Mouse (Mus musculus): ENCODE measurements around the gene Adamts17. TPM values are rescaled to one million over a fixed set of nuclear protein-coding genes. Genes with fewer than 3 reads are reported as not detected.

The Adamts17 gene
- polyA plus RNA-seq, 2 experiments from 2014 or later, result 0.14 to 0.21 TPM

DNA sequence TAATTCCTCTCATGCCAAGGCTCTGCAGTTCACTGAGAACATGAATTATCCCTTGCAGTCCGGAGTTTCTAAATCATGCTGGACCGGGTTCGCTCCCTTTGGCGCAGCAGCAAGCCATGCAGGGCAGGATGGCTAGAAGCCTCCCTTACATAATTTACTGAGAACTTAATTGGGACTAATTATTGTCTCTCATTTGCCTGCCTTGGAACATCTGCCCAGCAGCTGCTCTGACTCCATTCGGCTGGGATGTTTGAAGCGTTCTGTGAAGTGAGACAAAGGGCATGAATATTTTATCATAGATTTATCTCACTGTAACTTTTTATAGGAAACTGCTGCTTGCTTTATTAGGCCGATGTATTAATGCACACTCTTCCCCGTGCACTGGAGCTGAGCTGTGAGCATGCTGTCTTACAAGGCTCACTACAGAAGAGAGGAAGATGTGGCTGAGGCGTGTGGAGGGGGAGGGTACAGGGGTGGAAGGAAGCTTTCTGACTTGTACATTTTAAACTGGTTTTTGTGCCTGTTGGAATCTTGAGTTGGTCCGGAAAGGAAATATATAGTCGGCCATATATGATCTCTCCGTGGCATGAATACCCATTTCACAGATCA, 271.1 kb downstream of the Adamts17 start:
- no peak for ATAC-seq

DNA sequence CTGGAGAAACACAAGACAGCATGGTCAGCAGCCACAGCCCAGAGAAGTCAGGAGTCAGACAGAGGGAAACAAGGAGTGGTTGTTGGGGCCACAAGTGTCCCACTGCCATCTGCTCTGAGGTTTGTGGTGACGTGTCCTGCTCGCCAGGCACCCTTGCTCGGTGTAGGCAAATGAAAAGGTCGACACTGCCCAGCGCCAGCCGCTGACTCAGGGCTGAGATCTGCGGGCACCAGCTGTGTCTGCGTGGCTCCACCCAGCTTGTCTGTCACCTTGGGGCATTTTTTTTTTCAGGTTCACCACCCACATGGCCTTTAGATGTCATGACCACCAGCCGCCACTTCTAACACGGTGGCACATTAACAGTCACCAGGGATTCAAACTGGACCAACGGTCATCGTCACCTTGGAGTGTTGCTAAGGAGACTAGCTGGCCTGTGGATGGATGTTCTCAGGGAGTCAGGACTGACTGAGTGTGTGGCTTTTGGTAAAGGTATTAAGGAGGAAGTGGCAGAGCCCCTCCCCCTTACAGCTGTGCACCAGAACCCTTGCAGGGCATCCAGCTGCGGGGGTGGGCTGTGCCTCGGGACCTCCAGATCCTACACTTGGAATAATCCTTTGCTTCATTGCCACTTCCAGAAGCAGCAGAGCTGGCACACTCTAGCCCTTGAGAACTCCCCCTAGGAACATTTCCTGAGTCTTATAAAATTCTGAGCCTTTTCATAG, 273.1 kb downstream of the Adamts17 start:
- no peak for ATAC-seq

DNA sequence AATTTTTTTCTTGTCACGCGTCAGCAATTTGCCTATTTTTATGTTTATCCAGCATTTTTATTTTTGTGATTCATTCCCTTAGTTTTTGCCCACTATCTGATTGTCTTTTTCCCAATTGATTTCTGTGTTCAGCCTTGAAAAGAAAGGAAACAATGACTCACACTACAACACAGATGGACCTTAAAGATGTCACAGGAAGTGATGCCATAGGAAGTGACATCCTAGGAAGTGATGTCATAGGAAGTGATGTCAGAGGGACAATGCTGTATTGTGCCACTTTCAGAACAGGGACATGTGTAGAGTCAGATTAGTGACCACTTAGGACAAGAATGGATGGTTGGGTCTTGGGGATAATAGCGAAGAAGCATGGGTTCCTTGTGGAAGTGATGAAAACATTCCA, 274.5 kb downstream of the Adamts17 start:
- no peak for ATAC-seq

DNA sequence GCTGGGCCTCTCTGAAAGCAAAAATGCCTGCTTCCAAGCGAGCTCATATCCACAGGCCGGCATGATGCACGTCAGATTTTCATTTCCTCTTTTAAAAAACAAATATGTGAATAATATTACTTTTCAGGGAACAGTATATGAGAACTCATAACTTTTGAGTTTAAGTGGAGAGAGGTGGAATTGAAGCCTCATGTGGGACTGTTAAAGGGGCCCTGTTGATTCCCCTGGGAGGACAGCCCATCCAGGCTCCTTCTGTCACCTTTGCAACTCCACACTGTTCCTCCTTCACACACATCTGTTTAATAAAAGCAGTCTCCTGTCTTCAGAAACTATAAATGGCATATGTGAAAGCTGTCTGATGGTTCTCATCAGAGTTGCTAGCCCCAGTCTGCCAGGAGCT, 275.5 kb downstream of the Adamts17 start:
- ATAC-seq, result no peak

DNA sequence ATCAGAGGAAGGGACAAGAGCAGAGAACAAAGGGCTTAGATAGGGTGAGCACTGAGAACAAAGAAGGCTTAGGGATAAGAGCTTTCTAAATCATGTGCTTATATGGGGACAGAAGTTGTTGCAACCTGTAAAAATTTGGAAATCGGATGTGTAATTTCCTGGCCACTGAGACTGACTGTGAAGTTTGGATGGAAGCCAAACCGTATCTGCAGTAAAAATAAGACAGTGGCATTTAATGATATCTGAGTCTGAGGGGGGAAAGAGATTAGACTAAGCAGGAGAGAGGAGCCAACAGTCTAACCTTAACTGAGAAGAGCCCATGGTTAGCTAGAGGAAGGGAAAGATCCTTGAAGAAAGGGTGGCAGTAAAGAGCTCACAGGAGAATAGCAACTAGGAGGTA, 295.6 kb downstream of the Adamts17 start:
- no peak for ATAC-seq

DNA sequence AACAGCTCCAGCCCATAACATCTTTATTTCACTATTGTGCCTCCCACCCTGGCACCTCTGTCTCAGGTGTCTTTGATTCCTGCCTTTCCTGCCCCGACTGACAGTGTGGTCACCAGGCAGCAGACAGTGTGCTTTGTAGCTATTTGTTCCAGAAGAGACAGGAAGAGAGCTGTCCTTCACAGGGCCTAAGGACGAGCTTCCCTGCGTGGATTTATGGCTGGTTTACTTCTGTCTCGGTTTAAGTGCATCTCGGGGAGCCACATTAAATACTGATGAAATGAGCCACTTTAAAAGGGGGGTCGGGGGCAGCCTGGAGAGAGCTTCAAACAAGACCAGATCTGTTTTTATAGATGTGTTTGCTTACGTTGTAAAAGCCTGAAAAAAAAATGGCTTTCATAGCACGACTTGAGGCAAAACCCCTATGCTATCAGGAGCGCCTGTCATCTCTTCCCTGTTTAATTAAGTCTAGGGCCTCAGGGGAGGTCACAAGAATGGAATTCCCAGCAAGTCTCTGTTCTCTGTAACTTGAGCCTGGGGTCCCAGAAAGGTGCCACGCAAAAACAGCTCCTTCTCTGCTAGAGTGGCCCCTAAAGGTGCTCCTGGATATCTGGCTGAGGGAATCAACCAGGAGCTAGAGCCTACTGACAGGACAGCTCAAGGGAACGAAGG, 302.9 kb downstream of the Adamts17 start:
- no peak for ATAC-seq

DNA sequence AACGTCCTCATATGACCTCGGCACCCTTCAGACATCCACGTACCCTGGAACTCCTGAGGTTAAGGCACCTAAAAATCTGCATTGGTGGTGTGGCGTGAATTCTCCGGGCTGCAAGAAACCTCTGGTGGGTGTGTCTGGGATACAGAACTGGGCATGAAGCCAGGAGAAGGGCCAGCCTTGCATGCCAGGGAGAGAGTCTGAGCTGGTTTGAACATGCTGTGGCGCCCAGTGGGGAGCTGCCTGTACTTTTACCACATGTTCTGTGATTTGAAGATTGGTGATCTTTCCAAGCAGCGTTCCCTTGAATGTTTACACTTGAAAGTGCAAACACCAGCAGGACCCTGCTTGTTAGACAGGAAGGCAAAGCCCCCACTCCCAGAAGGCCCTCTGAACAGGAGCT, 306.2 kb downstream of the Adamts17 start:
- no peak for ATAC-seq

DNA sequence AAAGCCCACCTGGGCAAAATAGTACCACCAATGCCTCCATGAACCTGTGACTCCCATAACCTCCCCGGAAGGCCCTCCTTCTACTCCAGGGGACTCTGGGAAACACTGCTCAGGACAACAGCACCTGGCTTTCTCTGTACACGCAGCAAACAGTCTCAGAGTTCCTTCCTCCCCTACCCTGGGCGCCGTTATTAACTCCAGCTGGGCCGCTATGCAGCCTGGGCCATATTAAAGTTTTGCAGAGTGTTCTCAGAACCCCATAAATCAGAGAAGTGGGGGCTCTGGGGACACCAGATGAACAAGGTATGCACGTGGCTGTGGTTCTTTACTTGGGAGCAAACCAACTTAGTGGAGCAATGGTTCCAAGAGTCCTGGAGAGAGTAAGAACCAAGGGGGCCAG, 306.6 kb downstream of the Adamts17 start:
- ATAC-seq, result no peak

DNA sequence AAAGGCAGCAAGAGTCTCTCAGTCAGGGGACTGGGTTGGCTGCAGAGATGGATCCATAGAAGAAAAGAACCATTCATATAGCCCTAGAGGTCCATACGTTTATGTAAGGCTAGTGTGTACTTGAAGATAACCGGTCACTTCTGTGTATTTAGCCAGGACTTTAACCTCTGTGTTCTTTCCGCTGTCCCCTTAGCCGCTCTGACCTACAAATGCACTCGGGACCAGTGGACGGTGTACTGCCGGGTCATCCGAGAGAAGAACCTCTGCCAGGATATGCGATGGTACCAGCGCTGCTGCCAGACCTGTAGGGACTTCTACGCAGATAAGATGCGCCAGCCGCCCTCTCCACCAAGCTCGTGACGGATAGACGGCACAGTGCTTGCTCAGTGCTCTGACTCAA, 310.2 kb downstream of the Adamts17 start:
- no peak for ATAC-seq

DNA sequence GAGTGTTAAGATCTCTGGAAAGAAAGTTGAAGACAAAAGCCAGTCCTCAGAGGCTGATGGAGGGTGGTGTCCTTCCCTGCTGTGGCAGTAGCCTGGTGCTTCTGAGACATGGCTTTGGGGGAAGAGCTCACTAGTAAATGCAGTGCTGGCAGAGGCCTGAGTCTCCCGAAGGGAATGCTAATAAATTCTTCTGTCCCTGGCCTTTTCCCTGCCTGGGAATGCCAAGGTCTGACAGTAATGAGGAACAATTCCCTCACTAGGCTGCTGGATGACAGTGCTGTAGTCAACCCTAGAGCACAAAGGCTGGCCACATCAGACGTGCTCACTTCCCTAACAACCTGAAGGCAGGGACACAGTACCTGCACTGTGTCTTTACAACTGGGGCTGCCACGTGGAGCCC, 313.1 kb downstream of the Adamts17 start:
- ATAC-seq, result no peak

DNA sequence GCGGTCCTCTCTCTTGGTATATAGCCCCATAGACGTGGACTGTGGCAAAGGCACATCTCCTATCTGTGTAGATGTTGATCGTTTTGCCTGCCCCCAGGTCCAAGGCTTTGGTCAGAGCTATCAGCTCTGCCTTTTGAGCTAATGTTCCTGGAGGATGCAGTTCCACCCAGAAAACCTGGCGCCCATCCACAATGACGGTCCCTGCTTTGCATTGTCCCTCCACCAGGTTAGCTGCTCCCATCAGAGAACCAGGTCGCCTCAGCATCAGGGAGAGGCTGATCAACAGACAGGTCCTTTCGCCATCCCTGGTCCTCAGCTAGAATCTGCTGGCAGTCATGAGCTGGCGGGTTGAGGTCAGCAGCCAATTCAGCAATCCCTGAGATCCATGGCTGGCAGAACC, 322.6 kb downstream of the Adamts17 start:
- ATAC-seq, result no peak

DNA sequence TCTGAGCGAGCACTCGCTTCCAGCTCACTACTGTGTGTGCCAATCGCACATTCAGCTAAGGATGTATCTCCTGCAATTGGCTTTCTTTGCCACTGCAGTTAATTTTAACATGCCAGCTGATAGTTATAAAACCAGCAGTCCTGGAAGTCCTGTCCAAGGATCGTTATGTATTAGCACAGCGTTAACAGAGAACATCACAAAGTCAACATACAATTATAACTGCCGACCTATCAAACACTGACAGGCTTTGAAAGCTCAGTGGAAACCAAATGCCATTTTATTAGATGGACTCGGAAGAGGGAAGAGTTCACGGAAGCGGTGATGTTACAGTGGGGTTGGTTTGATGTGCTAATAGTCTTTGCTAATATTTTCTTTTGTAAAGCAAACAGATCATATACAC, 328.8 kb downstream of the Adamts17 start:
- no peak for ATAC-seq

DNA sequence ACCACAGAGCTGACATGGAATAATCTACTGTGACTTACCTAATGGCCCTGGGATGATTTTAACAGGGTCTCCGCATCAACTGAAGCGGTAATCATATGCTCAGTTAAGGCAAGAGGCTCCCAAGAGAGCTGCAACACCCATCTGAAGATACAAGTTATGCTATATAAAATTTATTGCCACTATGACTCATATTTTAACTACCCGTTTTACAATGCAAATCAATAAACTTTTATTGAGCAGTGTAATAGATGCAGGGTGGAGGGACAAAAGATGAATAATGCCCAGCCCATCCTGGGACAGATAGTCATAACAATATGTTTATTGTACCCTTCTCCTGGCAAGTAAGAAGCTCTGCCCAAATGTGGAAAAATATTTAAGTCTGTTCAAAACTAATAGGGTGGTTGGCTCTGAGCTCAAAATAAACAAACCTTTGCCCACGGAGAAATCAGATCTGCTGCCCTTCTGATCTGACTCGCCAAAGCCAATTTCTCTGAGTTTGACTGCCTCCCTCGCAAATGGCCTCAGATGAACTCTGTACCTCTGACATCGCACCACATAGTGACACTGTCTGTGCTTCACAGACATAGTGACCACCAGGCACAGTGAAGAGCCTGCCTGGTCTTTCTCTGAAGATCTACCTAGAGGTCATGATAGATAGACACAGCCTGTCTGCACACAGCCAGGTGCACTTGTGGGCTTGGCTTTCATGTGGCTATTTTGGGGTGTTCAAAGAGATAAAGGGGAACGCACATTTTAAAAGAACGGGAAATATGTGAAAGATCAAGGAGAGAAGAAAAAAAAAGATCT, 329.4 kb downstream of the Adamts17 start:
- no peak for ATAC-seq

DNA sequence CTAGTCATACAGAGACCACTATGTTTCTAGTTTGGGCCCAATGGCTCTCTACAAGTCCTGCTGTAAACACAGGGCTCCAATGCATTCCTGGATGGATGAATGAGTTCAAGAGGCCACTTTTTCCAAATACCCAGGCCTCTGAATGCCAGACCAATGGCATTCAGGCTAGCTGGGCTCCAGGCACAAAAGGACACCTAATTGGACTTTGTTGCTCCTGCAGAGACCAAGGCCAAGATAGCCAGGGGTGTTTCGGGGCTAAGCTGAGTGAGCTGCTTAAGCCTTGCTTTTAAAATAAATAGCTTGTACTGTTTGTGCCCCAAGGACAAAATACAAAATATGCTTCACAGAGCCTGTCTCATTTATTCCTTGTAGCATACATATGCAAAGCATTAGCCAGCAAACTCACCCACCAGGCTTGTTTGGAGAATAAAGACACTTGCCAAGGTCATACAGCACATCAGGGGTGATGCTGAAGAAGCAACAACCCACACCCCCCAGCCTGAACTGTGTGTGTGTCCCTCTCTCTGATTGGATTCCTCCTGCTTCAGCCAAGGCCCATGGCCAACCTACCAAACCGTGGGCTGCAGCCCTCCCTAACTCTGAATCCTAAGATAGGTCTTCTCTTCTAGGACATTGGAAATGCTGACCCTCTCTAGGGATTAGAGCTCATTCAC, 334.1 kb downstream of the Adamts17 start:
- no peak for ATAC-seq

DNA sequence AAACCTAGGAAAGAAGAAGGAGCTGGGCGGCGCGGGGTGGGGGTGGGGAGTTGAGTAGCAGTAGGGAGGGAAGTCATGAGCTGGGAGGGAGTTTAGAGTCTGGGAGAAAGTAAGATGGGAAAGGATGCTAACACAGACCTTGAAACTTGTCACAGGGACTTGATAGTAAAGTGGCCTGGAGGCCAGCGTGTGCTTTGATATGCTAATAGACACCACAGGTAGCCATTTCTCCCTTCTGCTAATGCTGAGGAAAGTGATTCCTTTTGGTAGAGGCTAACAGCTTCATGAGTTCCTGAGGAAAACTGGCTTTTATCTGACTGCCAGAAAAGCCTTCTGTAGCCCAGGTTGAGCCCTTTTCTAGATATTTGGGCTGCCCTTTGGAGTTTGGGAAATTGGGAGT, 344.3 kb downstream of the Adamts17 start:
- ATAC-seq, result no peak

DNA sequence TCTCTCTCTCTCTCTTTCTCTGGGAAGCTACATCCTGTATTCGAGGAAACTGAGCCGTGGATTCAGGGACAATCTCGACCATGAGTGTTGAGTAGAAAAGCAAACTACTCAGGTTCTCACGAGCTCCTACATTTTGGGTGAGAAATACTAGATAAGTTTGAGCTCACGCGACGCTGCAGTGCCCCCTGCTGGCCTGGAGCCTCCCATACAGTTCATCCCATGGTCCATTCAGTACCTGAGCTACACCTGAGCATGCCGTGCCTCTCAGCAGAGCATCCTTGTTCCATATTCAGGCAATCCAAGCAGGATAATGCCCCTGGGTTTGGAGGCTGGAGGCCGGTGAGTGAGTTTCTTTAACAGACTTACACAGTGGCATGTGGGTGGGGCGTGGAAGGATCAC, 359.9 kb downstream of the Adamts17 start:
- ATAC-seq, result no peak

Other genes starting within 250 kb of the Adamts17 start
- 1 to 10 TPM; 8.1 to 8.5 TPM for gene Asb7, start 150.1 kb upstream of the Adamts17 start, polyA plus RNA-seq (2017; shearing (Covaris generic))
- gene Lins1, start 149.8 kb upstream of the Adamts17 start, polyA plus RNA-seq (2017; shearing (Covaris generic)), result 1 to 10 TPM; 9.1 to 9.2 TPM
- gene Cers3, start 96.2 kb upstream of the Adamts17 start, polyA plus RNA-seq (2017; shearing (Covaris generic)), result not detected